Mouse (Mus musculus) brain, embryonic 14.5 days (tissue): ENCODE measurements around the gene Dnajc1.

Experiments used
- CTCF ChIP-seq: fragments of 200-500 bp; IDR thresholded peaks from 2 replicates; pipeline ENCODE4 v1.5.1; 2012; ENCODE audit warnings: inconsistent platforms, mild to moderate bottlenecking, moderate library complexity, borderline replicate concordance; ENCODE audit not compliant: insufficient read depth, insufficient read length; ENCODE audit errors: extremely low read depth
- POLR2A ChIP-seq: fragments of 200-500 bp; IDR thresholded peaks from 2 replicates; pipeline ENCODE4 v1.6.1; 2012; ENCODE audit warnings: mild to moderate bottlenecking, inconsistent platforms, borderline replicate concordance; ENCODE audit not compliant: poor library complexity, insufficient read depth, insufficient read length, severe bottlenecking; ENCODE audit errors: extremely low read depth

GRCm38 (mm10) chr2:18235524-18235923, 157.1 kb downstream of the Dnajc1 start:
- no peak for TF ChIP-seq POLR2A
- no peak for TF ChIP-seq CTCF
